Mouse (Mus musculus): ENCODE results near the gene Pbx2. TPM values are rescaled to one million over a fixed set of nuclear protein-coding genes. Genes with fewer than 3 reads are reported as not detected.

Gene Pbx2
- total RNA-seq, 2 experiments from 2014 or later: 26.1 to 30.4 TPM

- intact Hi-C loops (cut with DNase I): loop anchor here (5.0 kb wide), 1 partner anchor 45 kb away; the partner anchor contains the start of gene Egfl8
- no peak for DNase-seq
Measured at GRCm38 (mm10) chr17:34572361-34572760, 18.7 kb upstream of the Pbx2 start.

GRCm38 (mm10) chr17:34576577-34576976 lies 14.5 kb upstream of the Pbx2 start:
- intact Hi-C loops (cut with DNase I): no loop called here
- no peak for DNase-seq

- intact Hi-C loops (cut with DNase I): no loop called here
- no peak for DNase-seq
Measured at GRCm38 (mm10) chr17:34578070-34578469, 13.0 kb upstream of the Pbx2 start.

- intact Hi-C loops (cut with DNase I): no loop called here
- no peak for DNase-seq
Measured at GRCm38 (mm10) chr17:34582528-34582927, 8.5 kb upstream of the Pbx2 start.

DNA sequence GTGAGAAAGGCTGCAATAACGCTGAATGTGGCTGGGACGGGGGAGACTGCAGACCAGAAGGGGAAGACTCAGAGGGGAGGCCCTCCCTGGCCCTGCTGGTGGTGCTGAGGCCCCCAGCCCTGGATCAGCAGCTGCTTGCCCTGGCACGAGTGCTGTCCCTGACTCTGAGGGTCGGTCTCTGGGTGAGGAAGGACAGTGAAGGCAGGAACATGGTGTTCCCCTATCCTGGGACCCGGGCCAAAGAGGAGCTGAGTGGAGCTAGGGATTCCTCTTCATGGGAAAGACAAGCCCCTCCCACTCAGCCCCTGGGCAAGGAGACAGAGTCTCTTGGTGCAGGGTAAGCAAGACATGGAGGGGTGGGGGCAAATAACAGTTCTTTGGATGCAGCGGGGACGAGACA lies 7.7 kb upstream of the Pbx2 start:
- intact Hi-C loops (cut with DNase I): no loop called here
- DNase-seq: no peak

DNA sequence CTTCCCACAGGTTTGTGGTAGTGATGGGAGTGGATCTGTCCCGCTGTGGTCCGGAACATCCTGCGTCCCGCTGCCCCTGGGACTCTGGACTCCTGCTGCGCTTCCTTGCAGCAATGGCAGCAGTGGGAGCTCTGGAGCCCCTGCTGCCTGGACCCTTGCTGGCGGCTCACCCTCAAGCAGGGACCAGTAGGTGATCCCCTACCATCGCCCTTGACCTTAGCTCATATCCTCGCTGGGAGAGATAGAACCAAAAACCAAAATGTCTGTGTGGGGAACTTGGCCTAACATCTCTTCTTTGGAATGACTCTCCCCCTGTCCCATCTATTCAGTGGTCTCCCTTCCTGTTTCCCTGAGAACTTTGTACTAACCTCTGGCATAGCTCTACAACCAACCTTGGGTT lies 7.2 kb upstream of the Pbx2 start:
- intact Hi-C loops (cut with DNase I): no loop called here
- no peak for DNase-seq

GRCm38 (mm10) chr17:34585121-34585520 lies 5.9 kb upstream of the Pbx2 start:
- DNase-seq: no peak
- intact Hi-C loops (cut with DNase I): no loop called here

GRCm38 (mm10) chr17:34585877-34586771 lies 4.9 kb upstream of the Pbx2 start:
- DNase-seq: no peak
- intact Hi-C loops (cut with DNase I): loop anchor here (2.0 kb wide), 1 partner anchor 19 kb away; no protein-coding TSS in a partner anchor

DNA sequence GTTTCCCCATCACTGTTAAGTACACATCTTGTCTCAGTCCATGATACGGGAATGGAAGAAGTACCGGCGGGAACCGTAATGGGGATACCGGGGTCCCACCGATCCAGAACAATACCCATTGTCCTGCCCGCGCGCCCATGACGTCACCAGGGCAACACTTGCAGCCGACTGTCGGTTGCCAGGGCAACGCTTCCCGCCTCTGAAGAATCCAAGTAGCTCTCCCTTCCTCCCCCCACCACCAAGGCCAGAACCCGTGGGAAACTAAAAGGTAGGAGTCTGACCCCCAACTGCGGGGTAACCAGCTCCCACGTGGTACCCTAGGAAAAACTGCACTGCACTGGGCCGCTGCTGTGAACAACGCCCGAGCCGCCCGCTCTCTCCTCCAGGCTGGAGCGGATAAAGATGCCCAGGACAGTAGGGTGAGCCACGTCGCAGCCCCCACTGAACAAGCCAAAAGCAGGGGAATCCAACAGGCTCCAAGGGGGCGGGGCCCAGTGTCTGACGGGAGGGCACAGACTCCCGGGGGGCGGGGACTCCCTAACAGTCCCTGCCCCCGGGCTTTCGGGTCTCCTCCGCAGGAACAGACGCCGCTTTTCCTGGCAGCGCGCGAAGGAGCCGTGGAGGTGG lies 4.2 kb upstream of the Pbx2 start:
- DNase-seq: peak; percentile 84 to 87
- intact Hi-C loops (cut with DNase I): loop anchor here (2.0 kb wide), 1 partner anchor 20 kb away; no protein-coding TSS in a partner anchor

DNA sequence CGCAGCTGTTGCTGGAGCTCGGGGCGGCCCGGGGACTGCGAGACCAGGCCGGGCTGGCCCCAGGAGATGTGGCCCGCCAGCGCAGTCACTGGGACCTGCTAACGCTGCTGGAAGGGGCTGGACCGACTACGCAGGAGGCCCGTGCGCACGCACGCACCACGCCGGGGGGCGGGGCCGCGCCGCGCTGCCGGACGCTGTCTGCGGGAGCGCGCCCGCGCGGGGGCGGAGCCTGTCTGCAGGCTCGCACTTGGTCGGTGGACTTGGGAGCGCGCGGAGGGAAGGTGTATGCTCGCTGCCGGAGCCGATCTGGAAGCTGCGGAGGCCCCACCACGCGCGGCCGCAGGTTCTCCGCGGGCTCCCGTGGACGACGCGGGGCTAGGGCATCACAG lies 3.6 kb upstream of the Pbx2 start:
- peak; percentile 98 for DNase-seq
- intact Hi-C loops (cut with DNase I): loop anchor here (2.0 kb wide), 1 partner anchor 21 kb away; no protein-coding TSS in a partner anchor

DNA sequence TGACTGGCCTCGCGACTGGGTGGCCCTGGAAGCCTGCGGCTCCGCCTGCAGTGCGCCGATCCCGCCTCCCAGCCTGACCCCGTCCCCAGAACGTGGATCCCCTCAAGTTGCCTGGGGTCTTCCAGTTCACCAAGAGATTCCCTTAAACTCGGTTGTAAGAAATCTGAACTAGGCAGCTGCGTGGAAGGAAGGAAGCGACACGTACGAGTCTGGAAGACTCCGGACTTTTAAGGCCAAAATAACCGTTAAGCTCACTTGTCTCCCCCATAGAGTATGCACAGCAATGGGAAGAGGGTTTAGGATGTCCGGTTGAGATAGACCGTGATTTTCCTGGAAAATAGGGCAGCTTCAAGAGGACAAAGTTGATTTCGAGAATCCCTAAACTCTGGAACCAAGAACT lies 3.3 kb upstream of the Pbx2 start:
- no peak for DNase-seq
- intact Hi-C loops (cut with DNase I): loop anchor here (2.0 kb wide), 1 partner anchor 21 kb away; no protein-coding TSS in a partner anchor

GRCm38 (mm10) chr17:34588767-34589166 lies 2.3 kb upstream of the Pbx2 start:
- intact Hi-C loops (cut with DNase I): no loop called here
- no peak for DNase-seq

- intact Hi-C loops (cut with DNase I): no loop called here
- no peak for DNase-seq
Measured at GRCm38 (mm10) chr17:34589206-34589605, 1.9 kb upstream of the Pbx2 start.

GRCm38 (mm10) chr17:34589681-34590101 lies 1.4 kb upstream of the Pbx2 start, which contains the start of gene Gpsm3:
Gpsm3 (plus strand) TSS chr17:34589806.
- DNase-seq: peak; percentile 72 to 76
- intact Hi-C loops (cut with DNase I): no loop called here

DNA sequence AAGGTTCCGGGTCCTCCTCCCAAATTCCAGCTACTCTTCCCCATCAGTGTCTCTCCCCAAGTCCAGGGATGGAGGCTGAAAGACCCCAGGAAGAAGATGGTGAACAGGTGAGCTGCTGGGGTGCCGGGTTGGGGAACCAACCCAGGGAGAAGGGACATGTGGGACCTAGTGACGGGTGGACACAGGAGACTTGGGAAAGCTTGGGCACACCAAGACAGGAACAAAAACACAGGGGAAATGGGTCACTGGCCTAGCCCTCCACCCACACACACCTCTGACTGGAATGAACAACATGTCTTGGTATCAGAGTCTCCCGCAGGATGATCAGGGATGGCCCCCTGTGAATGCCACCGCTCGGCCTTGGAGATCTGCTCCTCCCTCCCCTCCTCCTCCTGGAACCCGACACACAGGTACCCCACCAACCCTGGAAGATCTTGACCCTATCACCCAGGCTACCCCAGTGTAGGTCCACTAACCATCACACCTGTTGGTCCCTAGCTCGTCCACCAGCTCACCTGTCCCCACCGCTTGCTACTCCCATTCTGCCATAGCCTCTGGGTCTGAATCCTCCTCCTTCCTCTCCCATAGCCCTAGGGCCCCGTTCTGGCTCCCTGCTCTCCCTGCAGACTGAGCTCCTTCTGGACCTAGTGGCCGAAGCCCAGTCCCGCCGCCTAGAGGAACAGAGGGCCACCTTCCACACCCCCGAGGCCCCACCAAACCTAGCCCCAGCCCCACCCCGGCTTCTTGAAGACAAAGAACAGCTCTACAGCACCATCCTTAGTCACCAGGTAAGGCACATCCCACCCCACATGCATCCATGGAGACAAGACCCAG lies 695 bp upstream of the Pbx2 start:
- intact Hi-C loops (cut with DNase I): no loop called here
- no peak for DNase-seq

DNA sequence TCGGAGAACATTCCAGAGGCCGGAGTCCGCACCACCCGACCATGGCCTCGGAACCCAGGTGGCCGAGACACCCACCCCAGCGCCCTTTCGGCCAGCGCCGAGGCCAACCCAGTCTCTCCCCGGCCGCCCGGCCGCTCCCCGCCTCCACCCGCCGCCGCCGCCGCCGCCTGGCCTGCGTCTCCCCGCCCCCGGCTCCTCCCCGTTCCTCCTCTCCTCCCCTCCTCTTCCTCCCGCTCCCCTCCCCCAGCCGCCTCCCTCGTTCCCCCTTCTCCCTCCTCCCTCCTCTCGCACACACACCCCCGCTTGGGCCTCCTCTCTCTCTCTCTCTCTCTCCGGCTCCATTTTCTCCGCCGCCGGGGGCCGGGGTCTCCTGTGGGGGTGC lies 919 bp downstream of the Pbx2 start:
- intact Hi-C loops (cut with DNase I): no loop called here
- peak; percentile 90 to 91 for DNase-seq

GRCm38 (mm10) chr17:34592581-34593549 lies 1.8 kb downstream of the Pbx2 start:
- DNase-seq: peak; percentile 48 to 54
- intact Hi-C loops (cut with DNase I): no loop called here

DNA sequence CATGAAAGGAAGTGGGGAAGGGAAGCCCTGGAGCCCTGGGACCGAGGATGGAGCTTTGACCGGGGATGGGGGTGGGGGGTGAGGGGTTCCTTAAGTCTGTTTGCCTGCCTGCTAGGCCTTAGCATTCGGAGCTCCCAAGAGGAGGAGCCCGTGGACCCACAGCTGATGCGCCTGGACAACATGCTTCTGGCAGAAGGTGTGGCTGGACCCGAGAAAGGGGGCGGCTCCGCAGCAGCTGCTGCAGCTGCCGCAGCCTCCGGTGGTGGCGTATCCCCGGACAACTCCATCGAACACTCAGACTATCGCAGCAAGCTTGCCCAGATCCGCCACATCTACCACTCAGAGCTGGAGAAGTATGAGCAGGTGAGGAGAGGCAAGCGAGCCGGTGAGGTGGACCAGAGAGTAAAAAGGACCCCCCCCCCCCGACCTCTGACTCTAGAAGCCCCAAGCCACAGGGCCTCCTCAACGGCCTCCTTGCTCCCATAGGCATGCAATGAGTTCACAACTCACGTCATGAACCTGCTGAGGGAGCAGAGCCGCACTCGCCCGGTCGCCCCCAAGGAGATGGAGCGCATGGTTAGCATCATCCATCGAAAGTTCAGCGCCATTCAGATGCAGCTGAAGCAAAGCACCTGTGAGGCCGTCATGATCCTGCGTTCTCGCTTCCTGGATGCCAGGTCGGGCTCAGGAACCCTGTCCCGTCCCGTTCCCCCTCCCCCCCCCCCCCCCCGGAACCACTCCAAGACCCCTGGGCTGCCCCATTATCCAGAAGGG lies 2.9 kb downstream of the Pbx2 start:
- intact Hi-C loops (cut with DNase I): no loop called here
- peak in 1 of 2 experiments; percentile 38 for DNase-seq

GRCm38 (mm10) chr17:34596098-34596497 lies 5.0 kb downstream of the Pbx2 start:
- intact Hi-C loops (cut with DNase I): no loop called here
- DNase-seq: no peak

Data from heart, postnatal 10 days (tissue).